Mouse (Mus musculus): ENCODE data around the gene Slc1a3.
"Not testable (repeated sequence)": the region's sequence is repeated elsewhere in the genome, so short reads cannot be mapped to it uniquely, and the experiment has no call there.

DNA sequence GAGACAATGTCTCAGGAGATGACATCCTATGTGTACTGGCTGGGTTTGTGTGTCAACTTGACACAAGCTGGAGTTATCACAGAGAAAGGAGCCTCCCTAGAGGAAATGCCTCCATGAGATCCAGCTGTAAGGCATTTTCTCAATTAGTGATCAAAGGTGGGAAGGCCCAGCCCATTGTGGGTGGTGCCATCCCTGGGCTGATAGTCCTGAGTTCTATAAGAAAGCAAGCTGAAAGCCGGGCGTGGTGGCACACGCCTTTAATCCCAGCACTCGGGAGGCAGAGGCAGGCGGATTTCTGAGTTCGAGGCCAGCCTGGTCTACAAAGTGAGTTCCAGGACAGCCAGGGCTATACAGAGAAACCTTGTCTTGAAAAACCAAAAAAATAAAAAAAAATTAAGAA is 20.4 kb downstream of the Slc1a3 start:
- TF ChIP-seq CTCF, EP300 (IDR thresholded peaks at IDR 0.05; ENCODE audit: low read depth): not testable (repeated sequence)
